Mouse (Mus musculus): ENCODE measurements around the gene Trmt61a. TPM values are rescaled to one million over a fixed set of nuclear protein-coding genes. Genes with fewer than 3 reads are reported as not detected.

The Trmt61a gene
- polyA plus RNA-seq, 1 experiment: 2.4 TPM

- Histone ChIP-seq H3K27ac (ENCODE audit: insufficient read depth, low read depth, low read length) (no peak overlapping the region), H3K4me1 (ENCODE audit: control insufficient read depth, insufficient read depth, low read length) (peaks cover 13% of the 10 kb centered on the region), H3K4me3 (ENCODE audit: insufficient read depth, low read length) (no peak overlapping the region)
- TF ChIP-seq CTCF (IDR thresholded peaks at IDR 0.05; ENCODE audit: low read depth, low read length) (no peak), POLR2A (IDR thresholded peaks at IDR 0.05; ENCODE audit: borderline replicate concordance, low read depth, low read length) (no peak)
Measured at GRCm38 (mm10) chr12:111682003-111682402, 4.1 kb downstream of the Trmt61a start.

GRCm38 (mm10) chr12:111682806-111683205 lies 4.9 kb downstream of the Trmt61a start:
- H3K4me1 ChIP-seq (ENCODE audit: control insufficient read depth, insufficient read depth, low read length): peaks cover 8% of the 10 kb centered on the region

GRCm38 (mm10) chr12:111686390-111686789 lies 8.5 kb downstream of the Trmt61a start:
- H3K4me1 ChIP-seq (ENCODE audit: control insufficient read depth, insufficient read depth, low read length): peaks cover 14% of the 10 kb centered on the region
- no peak for TF ChIP-seq POLR2A (IDR thresholded peaks at IDR 0.05; ENCODE audit: borderline replicate concordance, low read depth, low read length)
- no peak for TF ChIP-seq CTCF (IDR thresholded peaks at IDR 0.05; ENCODE audit: low read depth, low read length)
- no peak overlapping the region for H3K27ac ChIP-seq (ENCODE audit: insufficient read depth, low read depth, low read length)
- no peak overlapping the region for H3K4me3 ChIP-seq (ENCODE audit: insufficient read depth, low read length)

More at GRCm38 (mm10) chr12:111682806-111683205, 4.9 kb downstream of the Trmt61a start:
- no peak for TF ChIP-seq POLR2A (IDR thresholded peaks at IDR 0.05; ENCODE audit: borderline replicate concordance, low read depth, low read length)
- TF ChIP-seq CTCF (IDR thresholded peaks at IDR 0.05; ENCODE audit: low read depth, low read length): no peak
- Histone ChIP-seq H3K27ac (ENCODE audit: insufficient read depth, low read depth, low read length) (no peak overlapping the region), H3K4me3 (ENCODE audit: insufficient read depth, low read length) (no peak overlapping the region)

GRCm38 (mm10) chr12:111687350-111688068 lies 9.6 kb downstream of the Trmt61a start:
- Histone ChIP-seq H3K4me3 (ENCODE audit: insufficient read depth, low read length) (no peak overlapping the region), H3K4me1 (ENCODE audit: control insufficient read depth, insufficient read depth, low read length) (peaks cover 20% of the 10 kb centered on the region), H3K27ac (ENCODE audit: insufficient read depth, low read depth, low read length) (no peak overlapping the region)
- TF ChIP-seq POLR2A (IDR thresholded peaks at IDR 0.05; ENCODE audit: borderline replicate concordance, low read depth, low read length): no peak
- no peak for TF ChIP-seq CTCF (IDR thresholded peaks at IDR 0.05; ENCODE audit: low read depth, low read length)

GRCm38 (mm10) chr12:111688069-111688428 lies 10.1 kb downstream of the Trmt61a start:
- no peak for TF ChIP-seq POLR2A (IDR thresholded peaks at IDR 0.05; ENCODE audit: borderline replicate concordance, low read depth, low read length)
- no peak for TF ChIP-seq CTCF (IDR thresholded peaks at IDR 0.05; ENCODE audit: low read depth, low read length)
- Histone ChIP-seq H3K4me1 (ENCODE audit: control insufficient read depth, insufficient read depth, low read length) (peaks cover 20% of the 10 kb centered on the region), H3K27ac (ENCODE audit: insufficient read depth, low read depth, low read length) (no peak overlapping the region), H3K4me3 (ENCODE audit: insufficient read depth, low read length) (no peak overlapping the region)

- Histone ChIP-seq H3K27ac (ENCODE audit: insufficient read depth, low read depth, low read length) (no peak overlapping the region), H3K4me3 (ENCODE audit: insufficient read depth, low read length) (no peak overlapping the region), H3K4me1 (ENCODE audit: control insufficient read depth, insufficient read depth, low read length) (peaks cover 28% of the 10 kb centered on the region)
- TF ChIP-seq CTCF (IDR thresholded peaks at IDR 0.05; ENCODE audit: low read depth, low read length) (no peak), POLR2A (IDR thresholded peaks at IDR 0.05; ENCODE audit: borderline replicate concordance, low read depth, low read length) (no peak)
Measured at GRCm38 (mm10) chr12:111689426-111689825, 11.5 kb downstream of the Trmt61a start.

- Histone ChIP-seq H3K4me1 (ENCODE audit: control insufficient read depth, insufficient read depth, low read length) (peaks cover 37% of the 10 kb centered on the region), H3K4me3 (ENCODE audit: insufficient read depth, low read length) (no peak overlapping the region), H3K27ac (ENCODE audit: insufficient read depth, low read depth, low read length) (peak overlapping the region; percentile 36)
- TF ChIP-seq CTCF (IDR thresholded peaks at IDR 0.05; ENCODE audit: low read depth, low read length): no peak
- no peak for TF ChIP-seq POLR2A (IDR thresholded peaks at IDR 0.05; ENCODE audit: borderline replicate concordance, low read depth, low read length)
Measured at GRCm38 (mm10) chr12:111691346-111691872, 13.5 kb downstream of the Trmt61a start.

GRCm38 (mm10) chr12:111692899-111693298 lies 15.0 kb downstream of the Trmt61a start:
- TF ChIP-seq POLR2A (IDR thresholded peaks at IDR 0.05; ENCODE audit: borderline replicate concordance, low read depth, low read length): no peak
- no peak for TF ChIP-seq CTCF (IDR thresholded peaks at IDR 0.05; ENCODE audit: low read depth, low read length)
- Histone ChIP-seq H3K4me3 (ENCODE audit: insufficient read depth, low read length) (no peak overlapping the region), H3K27ac (ENCODE audit: insufficient read depth, low read depth, low read length) (no peak overlapping the region), H3K4me1 (ENCODE audit: control insufficient read depth, insufficient read depth, low read length) (peaks cover 41% of the 10 kb centered on the region)

- TF ChIP-seq POLR2A (IDR thresholded peaks at IDR 0.05; ENCODE audit: borderline replicate concordance, low read depth, low read length) (no peak), CTCF (IDR thresholded peaks at IDR 0.05; ENCODE audit: low read depth, low read length) (no peak)
- Histone ChIP-seq H3K27ac (ENCODE audit: insufficient read depth, low read depth, low read length) (no peak overlapping the region), H3K4me3 (ENCODE audit: insufficient read depth, low read length) (no peak overlapping the region), H3K4me1 (ENCODE audit: control insufficient read depth, insufficient read depth, low read length) (peaks cover 48% of the 10 kb centered on the region)
Measured at GRCm38 (mm10) chr12:111693341-111694270, 15.7 kb downstream of the Trmt61a start.

All from bone marrow macrophage, adult 2 months (primary cell).